Mouse (Mus musculus) cerebellum, postnatal 14 days (tissue): ENCODE measurements around the gene Pecam1.
A peak's percentile ranks its signal among the peaks of the same experiment; 100 is the strongest.

Source experiments
- DNase-seq, 2 experiments: peaks; one replicate each; pipeline ENCODE4 v3.0.0; 2021; ENCODE audit warnings: mixed read lengths in 2 of 2

The Pecam1 gene

GRCm38 (mm10) chr11:106688375-106688774 lies 62.1 kb downstream of the Pecam1 start:
- DNase-seq, result no peak

DNA sequence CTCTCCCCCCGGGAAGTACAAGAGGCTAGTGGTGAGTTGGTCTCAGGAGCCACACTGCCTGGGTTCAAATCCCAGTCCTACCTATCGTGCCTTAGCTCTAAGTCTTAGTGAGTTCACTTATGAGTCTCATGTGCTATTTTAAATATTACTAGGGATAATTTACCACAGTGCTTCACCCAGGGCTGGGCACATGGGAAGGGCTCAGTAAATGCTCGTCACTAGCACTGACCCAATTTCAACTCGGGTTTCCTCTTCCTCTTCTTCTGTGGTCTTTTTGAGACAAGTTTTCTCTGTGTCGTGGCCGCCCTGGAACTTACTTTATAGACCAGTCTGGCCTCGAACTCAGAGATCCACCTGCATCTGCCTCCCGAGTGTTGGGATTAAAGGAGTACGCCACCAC lies 63.1 kb downstream of the Pecam1 start:
- DNase-seq, result no peak

DNA sequence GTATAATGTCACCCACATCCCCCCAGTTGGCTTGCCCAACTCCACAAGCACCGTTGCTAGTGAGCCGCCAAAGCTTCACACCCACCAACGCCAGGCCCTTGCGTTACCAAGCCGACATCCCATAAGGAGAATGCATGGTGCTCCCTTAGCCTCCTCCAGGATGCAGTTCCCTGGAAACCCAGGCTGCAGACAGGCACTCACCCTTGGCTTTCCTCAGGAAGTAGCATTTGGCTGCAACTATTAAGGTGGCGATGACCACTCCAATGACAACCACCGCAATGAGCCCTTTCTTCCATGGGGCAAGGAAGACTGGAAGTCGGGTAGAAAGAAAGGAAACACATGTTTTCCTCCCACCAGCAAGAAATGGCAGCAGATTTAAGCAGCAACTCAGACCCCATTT lies 66.4 kb downstream of the Pecam1 start:
- no peak for DNase-seq

DNA sequence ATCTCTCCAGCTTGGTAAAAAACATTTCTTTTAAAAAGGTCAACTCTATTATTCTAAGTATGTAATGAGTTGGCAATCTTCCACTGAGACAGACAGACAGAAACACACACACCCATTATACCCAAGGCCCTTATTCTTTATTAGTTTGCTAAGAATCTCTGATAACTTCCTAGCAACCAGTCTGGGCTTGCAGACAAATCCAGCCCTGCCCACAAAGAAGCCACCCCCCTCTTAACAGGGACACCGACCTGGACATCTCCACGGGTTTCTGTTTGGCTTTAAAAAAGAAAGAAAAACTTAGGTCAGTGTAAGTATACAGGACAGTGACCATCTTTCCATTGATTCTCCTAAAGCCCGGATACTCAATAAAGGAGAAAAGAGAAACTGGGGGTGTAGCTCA lies 67.1 kb downstream of the Pecam1 start:
- DNase-seq, result no peak

DNA sequence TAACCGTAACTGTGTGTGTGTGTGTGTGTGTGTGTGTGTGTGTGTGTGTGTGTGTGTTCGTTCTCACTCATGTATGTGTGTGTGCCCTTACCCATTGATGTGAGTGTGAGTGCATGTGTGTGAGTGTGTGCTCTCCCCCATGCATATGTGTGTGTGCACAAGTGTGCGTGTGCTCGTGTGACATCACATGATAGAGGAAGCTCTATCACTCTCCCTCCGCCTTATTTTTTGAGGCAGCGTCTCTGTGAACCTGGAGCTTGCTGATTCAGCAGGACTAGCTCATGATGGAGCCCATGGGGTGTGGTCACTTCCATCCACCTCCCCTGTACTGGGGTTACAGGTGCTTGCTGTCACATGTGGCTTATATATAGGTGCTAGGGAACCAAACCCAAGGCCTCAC lies 69.3 kb downstream of the Pecam1 start:
- DNase-seq, result no peak

GRCm38 (mm10) chr11:106679874-106680273 lies 70.6 kb downstream of the Pecam1 start:
- peak in 1 of 2 experiments; percentile 37 for DNase-seq

DNA sequence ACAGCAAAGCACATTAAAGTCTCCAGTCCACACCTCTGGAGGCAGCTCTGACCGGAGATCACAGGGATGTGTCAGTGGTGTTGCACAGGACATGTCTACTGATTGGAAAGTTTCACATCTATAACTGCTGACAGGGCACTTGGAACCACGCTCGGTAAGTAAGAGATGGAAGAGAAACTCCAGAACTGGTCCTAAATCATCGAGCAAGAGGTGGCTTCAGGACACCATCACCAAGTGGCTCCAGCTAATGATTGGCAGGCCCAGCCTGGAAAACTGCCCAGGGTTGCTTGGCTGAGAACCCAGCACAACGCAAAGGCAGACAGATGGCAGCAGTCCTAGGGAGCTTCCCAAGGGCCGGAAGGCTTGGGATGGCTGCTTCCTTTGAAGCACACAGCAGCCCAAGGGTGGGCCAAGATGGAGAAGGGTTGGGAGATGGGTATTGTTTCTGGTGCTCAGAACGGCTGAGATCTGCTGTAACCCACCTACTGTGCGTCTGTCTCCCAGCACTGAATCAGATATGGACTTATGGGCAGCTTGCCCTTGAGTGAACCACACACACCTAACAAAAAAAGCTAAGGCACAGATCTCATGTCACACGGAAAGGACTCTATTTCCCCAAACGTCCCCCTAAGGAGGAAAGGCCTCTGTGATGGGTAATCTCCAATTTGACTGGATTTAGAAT lies 72.4 kb downstream of the Pecam1 start:
- peak; percentile 99 for DNase-seq

DNA sequence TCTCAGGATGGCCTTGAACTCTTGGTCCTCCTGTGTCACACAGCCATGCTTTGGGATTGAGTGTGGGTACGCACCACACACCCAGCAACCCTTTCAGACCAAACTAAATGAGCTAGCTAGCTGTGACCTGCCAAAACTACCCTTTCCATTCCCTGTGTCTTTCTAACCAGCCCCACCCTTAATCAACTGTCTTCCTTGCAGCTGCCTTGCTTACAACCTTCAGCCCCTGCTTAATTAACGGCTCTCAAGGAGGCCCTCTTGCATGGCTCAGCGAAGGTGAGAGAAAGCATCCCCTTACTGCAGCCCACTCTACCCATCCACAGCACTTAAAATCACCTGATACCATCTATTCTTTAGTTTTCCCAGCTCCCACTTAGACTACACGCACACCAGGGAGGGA lies 73.1 kb downstream of the Pecam1 start:
- peak in 1 of 2 experiments; percentile 36 for DNase-seq

DNA sequence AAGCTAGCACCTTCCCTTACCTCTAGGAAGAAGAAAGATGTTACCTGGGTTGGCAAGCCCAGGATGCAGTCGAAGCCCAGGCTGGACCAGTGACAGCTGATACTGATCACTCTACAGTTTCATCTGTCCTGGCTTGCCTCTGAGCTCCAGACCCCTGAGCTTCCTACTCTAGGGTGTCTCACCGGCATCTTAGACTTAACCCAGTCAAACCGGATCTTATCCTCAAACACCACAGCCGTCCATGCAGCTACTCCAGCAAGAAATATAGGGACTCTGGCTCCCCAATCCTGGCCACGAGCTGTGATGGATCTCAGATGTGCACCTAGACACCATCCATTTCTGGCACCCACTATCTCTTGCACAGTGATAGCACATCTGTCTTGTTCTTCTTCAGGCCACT lies 74.6 kb downstream of the Pecam1 start:
- DNase-seq, result no peak

- peak; percentile 35 to 37 for DNase-seq
Measured at GRCm38 (mm10) chr11:106675201-106675726, 75.2 kb downstream of the Pecam1 start.

GRCm38 (mm10) chr11:106674612-106675153 lies 75.7 kb downstream of the Pecam1 start:
- peak; percentile 77 to 84 for DNase-seq

DNA sequence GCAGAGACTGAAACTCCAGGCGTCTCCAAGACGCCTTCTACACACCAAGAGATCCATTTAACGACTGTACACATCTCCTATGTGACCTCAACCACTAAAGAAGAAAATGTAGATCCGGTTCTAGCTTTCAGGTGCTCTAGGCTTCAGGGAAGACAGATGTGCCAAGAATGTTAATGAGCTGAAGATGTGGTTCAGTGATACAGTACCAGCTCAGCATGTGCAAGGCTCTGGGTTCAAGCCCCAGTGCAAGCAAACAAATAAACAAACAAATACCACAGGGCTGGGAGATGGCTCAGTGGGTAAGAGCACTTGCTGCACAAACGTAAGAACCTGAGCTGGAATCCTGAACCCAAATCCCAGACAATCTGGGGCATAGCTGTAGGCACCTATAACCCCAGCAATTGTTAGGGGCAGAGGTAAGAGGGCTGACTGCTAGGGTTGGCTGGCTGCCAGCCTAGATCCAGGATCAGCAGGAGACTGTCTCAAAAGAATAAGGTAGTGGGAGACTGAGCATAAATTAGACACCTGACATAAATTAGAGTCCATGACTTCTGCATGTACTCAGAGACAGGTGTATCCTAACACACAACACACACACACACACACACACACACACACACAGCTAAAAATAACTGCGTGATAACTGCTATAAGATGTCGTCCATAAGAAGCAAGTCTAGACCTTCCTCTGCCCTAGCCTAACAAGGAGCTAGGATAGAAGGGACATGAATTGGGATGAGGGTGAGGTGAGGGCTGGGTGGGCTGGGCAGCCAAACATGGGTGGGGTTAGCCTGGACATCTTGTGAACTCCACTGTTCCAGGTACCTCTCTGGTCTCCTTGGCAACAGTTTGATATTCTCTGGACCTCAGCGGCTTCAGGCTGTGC lies 76.5 kb downstream of the Pecam1 start:
- peak; percentile 45 for DNase-seq

- DNase-seq, result no peak
Measured at GRCm38 (mm10) chr11:106672919-106673505, 77.4 kb downstream of the Pecam1 start.

DNA sequence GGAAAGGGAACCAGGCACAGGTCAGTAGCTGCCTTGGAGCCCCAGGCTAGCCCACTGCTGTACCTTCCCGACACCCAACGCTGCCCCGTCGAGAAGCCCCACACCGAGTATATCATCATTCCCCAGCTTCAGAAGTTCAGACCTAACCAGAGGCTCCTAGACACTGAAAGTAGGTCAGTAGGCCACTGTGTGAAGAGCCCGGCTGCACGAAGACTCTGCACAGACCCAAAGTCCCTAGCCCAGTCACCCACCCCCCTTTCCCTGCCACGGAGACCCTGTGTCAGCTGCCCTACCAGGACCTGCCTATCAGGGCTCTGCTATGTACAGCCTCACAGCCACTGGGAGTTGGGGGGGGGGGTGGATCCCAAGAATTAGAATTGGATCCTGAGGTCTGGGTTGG lies 78.6 kb downstream of the Pecam1 start:
- no peak for DNase-seq

DNA sequence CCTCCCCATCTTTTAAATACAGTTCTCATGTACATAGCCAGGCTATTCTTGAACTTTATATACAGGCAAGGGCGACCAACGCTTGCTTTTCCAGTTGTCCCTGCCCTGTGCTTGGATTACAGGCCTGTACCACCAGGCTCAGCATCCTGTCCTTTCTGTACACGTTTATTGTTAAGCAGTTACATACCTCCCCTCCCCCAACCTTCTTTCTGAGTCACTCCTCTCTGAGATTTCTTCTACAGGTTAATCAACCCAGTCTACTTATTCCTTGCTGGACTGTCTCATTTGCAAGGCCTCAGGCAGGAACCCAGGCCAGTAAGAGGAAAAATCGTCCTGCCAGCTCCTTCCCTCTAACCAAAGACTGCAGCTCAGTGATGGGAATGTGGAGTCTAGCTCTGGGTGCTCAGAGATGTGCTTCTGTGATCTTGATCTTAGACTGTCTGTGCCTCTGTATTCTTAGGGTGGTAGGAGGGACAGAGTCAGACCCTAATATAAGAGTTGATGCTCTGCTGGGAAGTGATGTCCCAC lies 79.4 kb downstream of the Pecam1 start:
- DNase-seq, result no peak

- no peak for DNase-seq
Measured at GRCm38 (mm10) chr11:106670266-106670665, 80.2 kb downstream of the Pecam1 start.

DNA sequence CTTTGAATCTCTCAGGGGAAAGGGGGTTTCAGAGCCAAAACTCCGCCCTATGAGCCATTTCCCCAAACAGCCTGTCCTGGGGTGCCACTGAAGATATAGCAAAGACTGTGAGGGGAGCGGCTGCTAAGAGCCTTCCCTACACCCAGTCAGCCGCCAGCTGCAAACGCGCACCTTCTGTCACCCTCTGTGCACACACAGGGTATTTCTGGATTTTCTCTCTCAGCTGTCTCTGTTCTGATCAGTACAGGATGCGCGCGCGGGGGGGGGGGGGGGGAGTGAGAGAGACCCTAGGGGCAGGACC lies 80.6 kb downstream of the Pecam1 start:
- DNase-seq, result no peak

DNA sequence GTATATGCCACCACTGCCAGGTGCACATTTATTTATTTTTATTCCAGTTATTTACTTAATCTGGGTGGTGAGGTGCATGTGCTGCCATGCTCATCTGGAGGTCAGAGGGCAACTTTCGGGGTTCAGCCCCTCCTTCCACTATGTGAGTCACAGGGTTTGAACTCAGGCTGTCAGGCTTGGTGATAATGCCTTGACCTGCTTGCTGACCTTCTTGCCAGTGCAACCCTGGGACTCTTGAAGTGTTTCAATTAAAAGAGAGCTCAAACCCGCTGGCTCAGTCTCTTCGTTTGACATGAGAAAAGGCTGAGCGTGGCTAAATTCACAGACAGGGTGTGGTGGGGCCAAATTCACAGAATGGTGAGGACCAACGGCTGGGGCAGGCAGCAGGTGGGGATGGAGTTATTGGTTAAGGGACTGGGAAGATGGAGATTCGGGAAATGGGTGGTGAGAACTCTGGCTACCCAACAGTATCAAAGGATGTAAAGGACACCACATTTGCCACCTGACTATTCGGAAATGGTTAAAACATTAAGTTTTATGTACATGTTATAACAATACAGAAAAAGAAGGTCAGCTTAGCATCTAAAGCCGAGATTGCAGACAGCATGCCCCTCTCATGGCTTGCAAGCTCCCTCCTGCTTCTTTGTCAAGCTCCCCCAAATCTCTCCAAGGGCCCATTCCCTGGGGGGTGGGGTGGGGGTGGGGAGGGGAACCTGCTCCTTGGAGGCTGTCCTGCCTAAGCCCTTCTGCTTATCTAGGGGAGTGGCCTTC lies 81.1 kb downstream of the Pecam1 start:
- DNase-seq, result no peak

DNA sequence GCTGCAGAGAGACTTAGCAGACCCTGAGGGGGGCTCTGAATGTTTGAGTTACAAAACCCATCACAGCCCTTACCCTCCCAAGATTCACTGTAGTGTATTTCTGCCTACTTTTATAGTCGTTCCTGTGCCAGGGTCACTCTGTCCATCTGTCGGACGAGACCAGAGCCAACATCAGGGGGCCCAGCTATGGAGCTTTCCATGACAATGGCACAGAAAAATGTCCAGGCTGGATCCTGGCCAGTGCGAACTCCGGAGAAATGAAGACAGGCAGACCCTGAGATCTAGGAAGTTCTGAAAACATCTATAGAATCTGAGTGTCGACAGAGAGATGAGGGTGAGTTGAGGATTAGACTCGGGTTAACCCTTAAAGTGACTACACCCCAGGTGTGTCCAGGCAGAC lies 82.1 kb downstream of the Pecam1 start:
- DNase-seq, result peak; percentile 57 to 58

DNA sequence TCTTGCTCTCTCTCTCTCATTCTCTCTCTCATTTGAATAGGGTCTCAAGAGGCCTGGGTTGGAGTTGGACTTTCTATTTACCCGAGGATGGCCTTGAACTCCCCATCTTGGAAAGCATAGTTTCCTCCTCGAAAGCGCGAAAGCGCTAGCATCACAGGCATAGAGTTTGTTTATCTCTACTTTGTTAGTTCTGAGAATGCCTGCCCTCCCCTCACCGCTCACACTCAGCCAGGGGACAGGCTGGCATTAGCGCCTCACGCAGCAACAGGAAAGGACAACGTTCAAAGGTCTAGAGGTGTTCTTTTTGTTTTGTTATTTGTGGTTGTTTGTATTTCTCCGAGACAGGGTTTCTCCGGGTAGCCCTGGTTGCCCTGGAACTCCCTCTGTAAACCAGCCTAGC lies 82.6 kb downstream of the Pecam1 start:
- no peak for DNase-seq

DNA sequence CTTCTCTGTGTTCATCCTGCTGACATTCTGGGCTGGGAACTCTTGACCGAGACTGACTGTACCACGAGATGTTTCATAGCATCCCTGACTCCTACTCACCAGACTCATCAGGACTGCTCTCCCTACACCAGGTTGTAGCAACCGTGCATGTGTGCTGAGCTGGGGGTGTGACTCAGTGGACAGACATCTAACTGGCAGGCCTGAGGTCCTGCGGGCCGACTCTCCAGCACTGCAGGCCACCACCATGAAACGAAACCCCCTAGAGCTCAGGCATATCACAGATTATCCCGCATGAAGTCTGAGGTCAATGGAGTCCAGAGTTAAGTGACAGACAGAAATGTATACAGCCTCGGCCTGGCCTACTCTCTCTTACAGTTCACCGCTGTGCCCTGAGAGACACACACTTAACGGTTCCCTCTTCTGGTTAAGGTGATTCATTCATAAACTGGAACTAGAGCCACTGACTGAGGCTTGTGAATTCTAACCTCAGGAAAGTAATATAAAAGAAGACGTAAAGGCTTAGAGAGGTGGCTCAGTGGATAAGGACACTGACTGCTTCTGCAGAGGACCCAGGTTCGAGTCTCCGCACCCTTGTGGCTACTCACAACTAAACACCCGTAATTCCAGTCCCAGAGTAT lies 83.8 kb downstream of the Pecam1 start:
- DNase-seq, result no peak

DNA sequence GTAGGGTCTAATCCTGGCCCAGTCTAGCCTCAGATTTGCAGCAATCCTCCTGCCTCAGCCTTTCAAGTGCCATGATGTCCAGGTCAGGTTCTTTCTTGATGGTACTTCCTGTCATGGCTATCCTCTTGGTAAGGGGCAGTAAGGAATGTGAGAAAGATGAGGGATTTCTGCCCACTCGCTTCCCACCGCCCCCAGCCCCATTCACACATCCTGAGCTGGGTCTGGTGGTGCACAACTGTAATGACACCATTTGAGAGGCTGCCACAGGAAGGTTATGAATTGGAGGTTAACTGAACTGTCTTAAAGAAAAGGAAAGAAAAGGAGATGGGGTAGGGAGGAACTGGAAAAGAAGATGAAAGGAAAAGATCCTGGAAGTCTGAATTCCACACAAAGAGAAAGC lies 84.6 kb downstream of the Pecam1 start:
- no peak for DNase-seq
